9 mouse cellular contexts compared by ENCODE assay signal in genomic region chr10:110952937-110953451, GRCm38 (mm10). TPM values are rescaled to one million over a fixed set of nuclear protein-coding genes. Genes with fewer than 3 reads are reported as not detected.
DNase-seq lines count a peak whose midpoint lies in the region; ATAC-seq lines count a peak whose summit lies in the region.
"Had no signal": no experiment of that assay in that cellular context is flagged by ENCODE, and none has a peak within 500 bp of the region (broad histone marks: within the 10 kb centered on the region; RNA-seq: fewer than 3 reads in every experiment).

No protein-coding gene starts in this region.

- H3K27ac ChIP-seq in forebrain, embryonic 14.5 days (ENCODE audit: low read depth, low read length): 0 out of 2 replicates have a peak overlapping the region, but pooled peaks have one; percentile 5
- no peak overlapping the region for H3K27ac ChIP-seq in forebrain, embryonic 12.5 days
- 0 out of 2 replicates have a peak overlapping the region, but pooled peaks have one; percentile 36 for H3K27ac ChIP-seq in embryonic facial prominence, embryonic 15.5 days (replicated peaks)
- H3K27ac ChIP-seq: liver, embryonic 13.5 days had no signal

- peak; percentile 50 for DNase-seq in forebrain, embryonic 14.5 days (ENCODE audit: low spot score)
- peak; percentile 95 for DNase-seq in 3T3-L1 (ENCODE audit: low read depth, low spot score)
- peak; percentile 67 to 73 for DNase-seq in heart, postnatal 36 days
- peak; percentile 54 to 73 for DNase-seq in left cerebral cortex, postnatal 10 days (ENCODE audit: extremely low spot score in 1 of 2, low spot score in 2 of 2)
- DNase-seq in skeletal muscle tissue, adult 2 months (ENCODE audit: low read depth, low spot score): peak; percentile 92
- DNase-seq in c-Kit-positive CD71-positive TER-119-positive erythroid progenitor cells, embryonic 14.5 days (ENCODE audit: low spot score): no peak
- DNase-seq: liver, embryonic 13.5 days had no signal

- H3K4me1 ChIP-seq in forebrain, embryonic 14.5 days (ENCODE audit: control insufficient read depth, insufficient read depth, low read length): no peaks in the 10 kb centered on the region
- no peaks in the 10 kb centered on the region for H3K4me1 ChIP-seq in forebrain, embryonic 12.5 days
- H3K4me1 ChIP-seq in embryonic facial prominence, embryonic 15.5 days: peaks cover 4% of the 10 kb centered on the region; the same call in 1 of the 2 replicates
- H3K4me1 ChIP-seq: liver, embryonic 13.5 days had no signal

- H3K27me3 ChIP-seq in forebrain, embryonic 14.5 days (replicated peaks; ENCODE audit: control insufficient read depth, insufficient read depth, low read length): no peaks in the 10 kb centered on the region
- no peaks in the 10 kb centered on the region for H3K27me3 ChIP-seq in forebrain, embryonic 12.5 days
- H3K27me3 ChIP-seq in embryonic facial prominence, embryonic 15.5 days: no peaks in the 10 kb centered on the region
- H3K27me3 ChIP-seq: liver, embryonic 13.5 days had no signal

- H3K36me3 ChIP-seq in forebrain, embryonic 14.5 days (ENCODE audit: control insufficient read depth, insufficient read depth, low read length): peaks cover 32% of the 10 kb centered on the region
- H3K36me3 ChIP-seq in forebrain, embryonic 12.5 days (replicated peaks): peaks cover 34% of the 10 kb centered on the region
- peaks cover 17% of the 10 kb centered on the region for H3K36me3 ChIP-seq in embryonic facial prominence, embryonic 15.5 days

- no peak; the same call in 1 of the 2 replicates for ATAC-seq in forebrain, embryonic 14.5 days
- no peak for ATAC-seq in forebrain, embryonic 12.5 days (ENCODE audit: low FRiP score)
- ATAC-seq in embryonic facial prominence, embryonic 15.5 days (ENCODE audit: insufficient number of reproducible peaks, low FRiP score, low TSS enrichment, low read depth): peak; percentile 80

- no peak overlapping the region for H3K4me3 ChIP-seq in forebrain, embryonic 14.5 days (ENCODE audit: low read depth, low read length)
- H3K4me3 ChIP-seq in forebrain, embryonic 12.5 days (replicated peaks): no peak overlapping the region
- no peak overlapping the region for H3K4me3 ChIP-seq in embryonic facial prominence, embryonic 15.5 days (replicated peaks)
- H3K4me3 ChIP-seq: liver, embryonic 13.5 days had no signal

- 80% methylated on average over 9 of the region's 9 CpGs for WGBS in forebrain, embryonic 14.5 days
- WGBS in forebrain, embryonic 12.5 days: 91% methylated on average over 9 of the region's 9 CpGs
- 62% methylated on average over 9 of the region's 9 CpGs for WGBS in embryonic facial prominence, embryonic 15.5 days

- H3K9me3 ChIP-seq in forebrain, embryonic 14.5 days (replicated peaks; ENCODE audit: control insufficient read depth, low read length): no peaks in the 10 kb centered on the region
- no peaks in the 10 kb centered on the region for H3K9me3 ChIP-seq in forebrain, embryonic 12.5 days
- H3K9me3 ChIP-seq in embryonic facial prominence, embryonic 15.5 days (replicated peaks): no peaks in the 10 kb centered on the region
- H3K9me3 ChIP-seq: liver, embryonic 13.5 days had no signal

- H3K4me2 ChIP-seq in forebrain, embryonic 14.5 days (ENCODE audit: low read length): no peak overlapping the region
- H3K4me2 ChIP-seq in forebrain, embryonic 12.5 days: no peak overlapping the region
- no peak overlapping the region for H3K4me2 ChIP-seq in embryonic facial prominence, embryonic 15.5 days (replicated peaks)
- H3K4me2 ChIP-seq: liver, embryonic 13.5 days had no signal

- intact Hi-C loops in heart, postnatal 36 days (cut with DNase I): loop anchor here (5.0 kb wide), 1 partner anchor 36 kb away; the partner anchor contains the start of gene Csrp2
- intact Hi-C loops in left cerebral cortex, postnatal 10 days (cut with DNase I): no loop called here

- no peak overlapping the region for H3K9ac ChIP-seq in forebrain, embryonic 14.5 days (ENCODE audit: low read length)
- H3K9ac ChIP-seq in forebrain, embryonic 12.5 days: no peak overlapping the region
- H3K9ac ChIP-seq in embryonic facial prominence, embryonic 15.5 days: no peak overlapping the region
- H3K9ac ChIP-seq: liver, embryonic 13.5 days had no signal

RNA-seq across cellular contexts. Expression of gene Csrp2, which starts 33.4 kb away (rescaled TPM):
- 181 and 218 TPM in 2 replicates for polyA plus RNA-seq in forebrain, embryonic 14.5 days (2014; fragmentation: Nextera tagmentation; extraction: Ambion mirVana)
- polyA plus RNA-seq in forebrain, embryonic 12.5 days (2016; fragmentation: Nextera tagmentation; extraction: Ambion mirVana): 128 and 164 TPM in 2 replicates
- 146 and 148 TPM in 2 replicates for polyA plus RNA-seq in embryonic facial prominence, embryonic 15.5 days (2015; fragmentation: Nextera tagmentation; extraction: Ambion mirVana)
- 10 to 100 TPM; 42.2 to 47.9 TPM for total RNA-seq in heart, postnatal 36 days (2021)
- 10 to 100 TPM; 49.6 to 51.0 TPM for total RNA-seq in left cerebral cortex, postnatal 10 days (2021)

RNA-seq across cellular contexts. Expression of gene Zdhhc17, which starts 56.9 kb away (rescaled TPM):
- polyA plus RNA-seq in forebrain, embryonic 14.5 days (2014; fragmentation: Nextera tagmentation; extraction: Ambion mirVana): 54.2 and 64.3 TPM in 2 replicates
- 40.2 and 45.2 TPM in 2 replicates for polyA plus RNA-seq in forebrain, embryonic 12.5 days (2016; fragmentation: Nextera tagmentation; extraction: Ambion mirVana)
- polyA plus RNA-seq in embryonic facial prominence, embryonic 15.5 days (2015; fragmentation: Nextera tagmentation; extraction: Ambion mirVana): 22.4 and 23.4 TPM in 2 replicates
- 10 to 100 TPM; 24.7 to 27.7 TPM for total RNA-seq in heart, postnatal 36 days (2021)
- 10 to 100 TPM; 82.5 to 88.4 TPM for total RNA-seq in left cerebral cortex, postnatal 10 days (2021)
